Mouse (Mus musculus): ENCODE results near the gene Adamtsl1.

The Adamtsl1 gene

DNA sequence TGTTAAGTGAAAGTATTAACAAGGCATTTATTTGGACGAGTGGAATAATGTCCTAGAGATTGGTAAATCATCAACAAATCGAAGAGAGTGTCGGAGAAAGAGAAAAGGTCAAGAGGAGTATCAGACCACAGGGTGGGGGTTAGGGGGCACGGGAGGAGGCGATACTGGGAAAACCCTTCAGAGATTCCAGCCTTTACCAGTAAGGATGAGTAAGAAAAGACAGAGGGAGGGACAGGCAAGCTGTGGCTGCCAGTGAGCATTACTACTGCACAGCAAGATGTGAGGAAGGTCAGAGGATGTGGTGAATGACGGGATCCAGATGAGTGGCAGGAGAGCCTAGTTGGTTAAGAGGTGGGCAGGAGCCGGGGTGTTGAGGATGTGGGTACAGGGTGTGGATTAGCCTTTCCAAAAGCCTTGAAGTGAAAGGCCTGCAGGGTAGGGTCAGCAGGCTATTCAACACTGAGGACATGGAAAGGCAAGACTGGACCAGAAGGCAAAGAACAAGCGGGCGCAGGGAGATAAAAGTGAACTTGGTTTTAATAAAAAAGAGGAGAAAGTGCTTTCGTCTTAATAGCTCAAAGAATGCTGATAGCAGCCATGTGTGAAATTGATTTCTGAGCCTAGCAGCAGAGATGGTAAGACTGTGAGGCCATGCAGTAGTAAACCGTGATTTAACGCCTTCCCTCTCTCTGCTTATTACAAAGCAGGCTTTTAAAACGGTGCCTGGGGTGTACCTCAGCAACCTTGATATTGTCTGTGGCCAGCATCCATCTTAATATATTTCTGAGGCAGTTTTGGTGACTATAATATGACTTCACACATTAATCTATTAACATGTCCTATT is 555.1 kb downstream of the Adamtsl1 start:
- DNase-seq, result no peak

- DNase-seq, result no peak
These were observed 560.9 kb downstream of the Adamtsl1 start for GRCm38 (mm10) chr4:86074871-86075270.

GRCm38 (mm10) chr4:86077355-86077754 is 563.4 kb downstream of the Adamtsl1 start:
- DNase-seq, result no peak

GRCm38 (mm10) chr4:86077854-86078253 is 563.9 kb downstream of the Adamtsl1 start:
- DNase-seq, result peak in 1 of 2 experiments; percentile 20

DNA sequence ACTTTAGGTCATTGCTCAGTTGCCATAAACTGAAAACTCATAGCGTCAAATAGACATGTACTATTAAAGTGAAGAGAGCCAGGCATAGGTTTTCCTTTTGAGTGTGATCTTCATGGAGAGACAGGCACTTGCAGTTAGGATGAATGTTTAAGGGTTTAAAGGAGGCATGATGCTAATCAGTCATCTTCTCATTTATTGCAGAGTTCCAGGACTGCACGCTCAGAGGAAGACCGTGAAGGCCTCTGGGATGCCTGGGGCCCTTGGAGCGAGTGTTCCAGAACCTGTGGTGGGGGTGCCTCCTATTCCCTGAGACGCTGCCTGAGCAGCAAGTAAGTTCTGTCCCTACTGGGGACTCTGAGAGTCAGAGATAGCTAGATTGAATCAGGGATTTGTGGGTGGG is 573.5 kb downstream of the Adamtsl1 start:
- no peak for DNase-seq

- no peak for DNase-seq
These were observed 589.2 kb downstream of the Adamtsl1 start for GRCm38 (mm10) chr4:86103207-86103606.

- no peak for DNase-seq
These were observed 594.4 kb downstream of the Adamtsl1 start for GRCm38 (mm10) chr4:86108325-86108724.

DNA sequence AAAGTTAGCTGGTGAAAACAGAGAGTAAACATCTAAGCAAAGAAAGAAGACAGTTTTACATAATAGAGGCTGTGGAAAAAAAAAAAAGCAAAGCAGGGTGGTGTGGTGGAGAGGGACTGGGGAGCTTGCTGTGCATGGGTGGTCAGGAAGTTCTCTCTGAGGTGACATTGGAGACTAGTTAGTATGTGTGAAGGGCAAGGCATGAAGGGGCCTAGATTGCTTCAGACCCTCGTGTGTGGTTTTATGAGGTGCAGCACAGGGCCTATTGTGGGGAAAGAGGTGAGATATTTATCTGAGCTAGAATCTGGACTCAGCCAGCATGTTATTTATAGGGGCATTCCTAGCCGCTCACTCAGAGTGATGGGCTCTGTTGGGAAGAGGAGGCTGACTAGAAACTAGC is 605.1 kb downstream of the Adamtsl1 start:
- no peak for DNase-seq

DNA sequence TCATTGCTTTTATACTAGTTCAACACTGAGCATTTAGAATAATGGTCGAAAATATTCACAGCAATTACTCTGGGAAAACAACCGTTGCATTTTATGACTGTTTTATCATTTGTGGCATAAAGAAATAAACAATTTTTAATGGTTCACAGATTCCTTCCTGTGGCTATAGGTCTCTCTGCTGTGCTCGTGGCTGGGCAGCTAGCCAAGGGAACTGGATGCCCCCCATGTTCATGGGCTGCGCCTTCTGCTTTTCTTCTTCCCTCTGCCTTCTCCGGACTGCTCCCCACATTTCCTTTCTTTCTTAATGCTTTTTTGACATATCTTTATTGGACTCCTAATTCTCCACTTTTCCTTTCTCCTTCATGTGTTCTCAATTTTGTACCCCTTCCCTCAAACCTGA is 608.5 kb downstream of the Adamtsl1 start:
- DNase-seq, result peak in 1 of 2 experiments; percentile 4

- DNase-seq, result peak; percentile 72 to 74
These were observed 610.4 kb downstream of the Adamtsl1 start for GRCm38 (mm10) chr4:86124374-86124773.

DNA sequence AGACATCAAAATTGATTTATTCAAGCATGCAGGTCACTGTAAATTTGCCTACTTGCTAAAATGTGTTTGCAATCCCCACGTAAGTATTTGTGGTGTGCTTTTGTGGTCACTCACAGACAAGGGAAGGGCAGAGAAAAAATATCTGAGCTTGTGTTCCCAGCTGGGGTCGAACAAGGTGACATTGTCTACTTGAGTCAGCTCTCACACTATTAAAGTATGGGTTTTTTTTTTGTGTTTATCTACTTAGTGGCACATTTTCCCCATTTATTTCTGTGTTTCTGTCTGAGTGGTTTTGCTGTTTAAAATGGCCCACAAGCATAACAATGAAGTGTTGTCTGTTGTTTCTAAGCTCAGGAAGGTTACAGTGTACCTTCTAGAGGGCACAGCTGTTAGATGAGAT is 612.7 kb downstream of the Adamtsl1 start:
- no peak for DNase-seq

DNA sequence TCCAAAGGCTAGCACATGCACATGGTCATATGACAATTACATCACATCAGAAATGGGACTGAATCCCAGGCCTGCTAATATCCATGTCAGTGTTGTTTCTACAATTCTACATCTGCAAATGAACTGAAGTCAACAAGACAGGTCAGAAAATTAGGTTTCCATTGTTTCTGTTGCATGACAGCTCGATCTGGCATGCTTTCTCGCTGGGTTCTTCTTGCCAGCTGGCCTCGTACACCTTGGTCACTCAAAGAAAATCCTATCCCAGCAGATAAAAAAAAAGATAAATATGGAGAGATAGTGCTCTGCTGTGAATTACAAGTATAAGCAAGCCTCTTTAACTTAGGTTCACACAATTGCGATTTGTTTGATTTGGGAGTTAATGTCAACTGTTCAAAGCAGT is 644.6 kb downstream of the Adamtsl1 start:
- peak; percentile 4 to 17 for DNase-seq

DNA sequence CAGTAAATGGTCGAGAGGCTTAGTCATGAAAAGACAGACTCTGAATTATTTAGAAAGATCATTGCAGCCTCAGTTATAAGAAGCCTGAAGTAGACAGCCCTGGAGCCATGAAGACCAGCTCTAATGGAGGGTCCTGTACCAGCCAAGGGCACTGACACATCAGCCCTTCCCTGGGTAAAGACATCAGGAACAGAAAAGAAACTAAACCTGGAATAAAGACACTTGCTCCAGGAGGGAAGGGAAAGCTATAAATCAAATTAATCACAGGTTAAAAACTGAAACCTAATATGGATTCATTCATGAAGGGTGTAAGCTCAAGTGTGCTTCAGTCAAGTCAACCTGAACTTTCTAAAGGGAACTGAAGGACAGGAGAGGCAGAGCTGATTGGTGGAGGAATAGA is 645.4 kb downstream of the Adamtsl1 start:
- no peak for DNase-seq

DNA sequence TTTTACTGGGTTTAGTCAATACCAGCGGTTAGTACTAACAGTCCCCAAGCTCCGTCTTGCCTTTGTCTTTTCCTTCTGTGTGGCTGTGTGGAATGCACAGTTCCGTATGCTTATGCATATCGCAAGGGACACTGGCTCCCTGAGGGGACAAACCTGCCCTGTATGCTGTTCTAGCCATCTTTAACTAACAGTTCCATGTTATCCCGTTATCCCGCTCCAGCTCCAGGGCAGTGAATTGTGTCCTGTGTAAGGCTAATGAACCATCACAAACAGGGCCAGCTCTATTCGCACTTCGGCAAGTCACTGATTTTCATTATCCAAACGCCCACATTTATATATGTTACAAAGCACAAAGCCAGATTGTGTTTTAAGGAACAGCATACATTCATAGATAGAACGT is 656.8 kb downstream of the Adamtsl1 start:
- DNase-seq, result no peak

- DNase-seq, result no peak
These were observed 657.5 kb downstream of the Adamtsl1 start for GRCm38 (mm10) chr4:86171461-86171860.

- no peak for DNase-seq
These were observed 663.5 kb downstream of the Adamtsl1 start for GRCm38 (mm10) chr4:86177471-86177870.

- peak in 1 of 2 experiments; percentile 4 for DNase-seq
These were observed 664.1 kb downstream of the Adamtsl1 start for GRCm38 (mm10) chr4:86178116-86178515.

DNA sequence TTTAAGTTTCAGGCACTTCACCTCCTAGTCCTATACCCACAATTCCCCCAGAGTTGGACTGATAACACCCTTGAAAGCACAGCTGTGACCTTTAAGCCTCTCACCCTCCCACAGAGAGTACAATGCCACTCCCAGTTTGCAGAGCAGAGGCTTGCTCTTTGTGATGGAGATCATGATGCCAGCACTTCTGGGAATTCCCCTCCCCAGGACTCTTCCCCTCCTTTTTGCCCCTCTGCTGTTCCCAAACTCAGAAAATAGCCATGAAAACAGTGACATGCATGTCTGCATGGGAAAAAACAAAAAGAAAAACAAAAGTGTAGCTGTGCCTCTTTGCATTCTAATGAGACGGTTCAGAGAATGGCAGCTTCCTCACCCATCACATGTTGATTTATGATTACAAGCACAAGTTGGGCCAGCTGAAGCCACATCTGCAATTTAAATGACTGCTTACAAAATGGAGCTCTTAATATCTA is 669.8 kb downstream of the Adamtsl1 start:
- DNase-seq, result no peak

- DNase-seq, result no peak
These were observed 675.9 kb downstream of the Adamtsl1 start for GRCm38 (mm10) chr4:86189853-86190252.

- DNase-seq, result no peak
These were observed 677.2 kb downstream of the Adamtsl1 start for GRCm38 (mm10) chr4:86191195-86191594.

GRCm38 (mm10) chr4:86201766-86202165 is 687.8 kb downstream of the Adamtsl1 start:
- DNase-seq, result peak; percentile 65 to 68

DNA sequence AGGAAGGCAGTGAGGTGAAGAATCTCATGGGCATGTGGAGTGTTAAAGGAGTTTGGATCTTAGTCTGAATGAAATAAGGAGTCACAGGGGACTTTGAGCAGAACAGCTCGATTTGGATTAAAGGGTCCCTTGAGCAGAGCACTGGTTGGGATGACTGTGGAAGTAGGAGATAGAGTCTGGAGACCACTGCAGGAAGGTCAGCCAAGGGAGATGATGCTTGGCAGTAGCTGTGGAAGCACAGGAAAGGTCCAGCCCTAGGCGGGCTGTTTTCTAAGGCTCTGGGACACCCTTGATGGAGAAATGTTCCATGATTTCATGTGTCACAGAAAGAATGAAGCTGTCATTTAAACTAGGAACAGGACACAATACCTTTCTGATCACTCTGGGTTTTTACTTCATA is 689.3 kb downstream of the Adamtsl1 start:
- DNase-seq, result no peak

DNA sequence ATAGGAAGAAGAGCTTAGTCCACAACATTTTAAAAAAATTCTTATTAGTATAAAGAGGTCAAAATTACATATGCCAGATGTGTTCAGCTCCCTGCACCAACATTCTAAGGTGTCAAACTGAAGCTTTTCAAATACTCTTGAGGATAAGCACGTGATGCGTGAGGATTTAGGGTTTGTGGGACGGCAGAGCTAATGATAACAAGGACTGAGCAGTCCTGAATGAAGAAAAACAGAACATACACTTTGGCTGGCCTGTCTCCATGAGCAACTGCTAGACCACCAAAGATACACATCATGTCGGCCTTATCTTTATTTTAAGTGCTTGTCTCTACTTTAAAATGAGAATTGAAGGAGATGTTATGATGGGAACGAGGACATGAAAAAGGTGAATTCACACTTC is 710.9 kb downstream of the Adamtsl1 start:
- DNase-seq, result no peak

GRCm38 (mm10) chr4:86227096-86227495 is 713.1 kb downstream of the Adamtsl1 start:
- DNase-seq, result no peak

- DNase-seq, result no peak
These were observed 719.2 kb downstream of the Adamtsl1 start for GRCm38 (mm10) chr4:86233197-86233596.
